Mouse (Mus musculus) lung, adult 18-20 months (tissue): ENCODE measurements at regions not wholly inside any gene's neighbourhood (a gene's known extent, or its start where the extent isn't known, plus 50 kb on each side); places are given as distances from the start of the nearest gene placed in this dataset.
"Not testable (repeated sequence)": the region's sequence is repeated elsewhere in the genome, so short reads cannot be mapped to it uniquely, and the experiment has no call there.

ENCODE experiments used
- DNase-seq, 2 experiments: peaks; one replicate each; pipeline ENCODE4 v3.0.0; 2022; ENCODE audit warnings: mixed read lengths in 2 of 2

DNA sequence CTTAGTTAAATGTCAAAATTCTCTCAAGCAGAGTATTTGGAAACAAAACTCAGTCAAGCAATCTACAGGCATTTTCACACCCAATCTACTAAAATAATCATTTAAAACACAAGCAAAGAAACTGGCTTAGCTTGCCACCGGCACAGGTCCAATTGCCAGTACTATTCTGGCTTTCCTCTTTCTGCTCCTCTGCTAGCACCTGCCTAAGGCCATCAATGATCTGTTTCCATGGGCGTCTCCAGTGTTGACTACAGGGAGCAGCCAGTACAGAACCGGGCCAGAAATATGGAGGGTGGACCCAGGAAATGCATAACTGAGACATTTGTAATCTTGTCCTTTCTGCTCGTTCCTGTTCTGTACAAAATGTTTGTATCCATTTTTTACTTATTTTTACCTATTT, 96.4 kb upstream of the C6 start:
- DNase-seq = no peak

DNA sequence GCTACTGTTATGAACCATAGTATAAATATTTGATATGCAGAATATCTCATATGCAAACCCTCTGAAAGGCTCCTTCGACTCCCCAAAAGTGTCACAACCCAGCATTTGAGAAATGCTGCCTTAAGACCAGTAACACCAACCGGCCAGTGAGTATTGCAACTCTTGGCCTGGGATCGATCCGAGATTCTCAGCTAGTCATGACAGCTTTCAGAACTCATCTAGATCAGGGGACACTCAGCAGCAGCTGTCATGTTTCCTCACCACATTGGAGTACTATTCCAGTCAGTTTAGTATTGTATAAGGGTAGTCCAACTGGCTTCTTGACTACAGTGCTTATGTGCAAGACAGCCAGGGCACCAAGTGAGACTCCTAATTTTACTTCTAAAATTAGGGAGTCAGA, 85.3 kb upstream of the C6 start:
- DNase-seq = peak; percentile 34 to 51

- no peak for DNase-seq
These were observed 84.1 kb upstream of the C6 start for GRCm38 (mm10) chr15:4642859-4643258.

DNA sequence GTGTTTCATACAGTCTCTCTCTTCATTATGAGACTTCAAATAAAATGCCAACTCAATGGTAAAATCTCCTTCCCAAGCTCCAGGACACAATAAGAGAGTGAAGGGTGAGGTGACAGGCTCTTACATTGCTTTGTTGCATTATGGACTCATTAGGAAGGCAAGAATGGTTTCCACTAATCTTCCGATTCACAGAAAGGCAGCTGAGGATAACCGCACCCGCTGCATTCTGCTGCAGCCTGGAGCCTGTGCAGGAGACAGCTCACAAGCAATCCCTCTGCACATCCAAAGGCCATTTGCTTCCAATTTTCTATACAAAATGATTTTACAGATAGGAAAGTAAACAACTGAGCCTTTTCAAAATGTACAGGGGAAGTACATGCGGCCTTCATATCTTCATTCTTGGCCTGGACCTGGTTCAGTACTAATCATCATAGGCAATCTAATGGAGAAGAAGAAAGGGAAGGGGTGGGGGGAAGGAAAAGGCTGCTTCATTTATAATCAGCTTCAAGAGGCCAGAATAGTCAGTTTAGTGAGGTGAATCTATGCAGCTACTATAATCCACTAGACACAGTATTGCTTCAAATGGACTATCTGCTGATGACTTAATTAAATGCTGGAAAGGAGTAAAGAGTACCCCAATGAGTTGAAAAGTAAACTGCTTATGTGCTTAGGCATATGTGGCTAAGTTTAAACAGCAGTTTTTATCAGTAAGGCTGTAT, 82.9 kb upstream of the C6 start:
- no peak for DNase-seq

DNA sequence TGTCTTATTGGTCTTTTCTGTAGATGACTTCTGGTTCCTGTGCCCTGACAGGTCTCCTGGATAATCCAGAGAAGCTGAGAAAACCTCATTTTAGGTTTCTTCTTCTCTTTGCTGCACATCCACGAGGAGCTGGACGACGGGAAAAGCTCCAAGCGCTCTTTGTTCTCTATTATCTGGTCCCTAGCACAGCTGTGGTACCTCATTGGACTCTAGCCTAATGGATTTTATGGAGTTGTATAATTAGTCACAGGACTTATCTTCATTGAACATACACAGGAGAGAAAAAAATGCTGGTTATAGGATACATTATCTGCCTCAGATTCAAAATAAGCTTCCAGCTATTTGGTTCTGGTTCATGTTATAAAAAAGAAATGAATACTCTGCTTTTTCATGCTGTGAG, 78.3 kb upstream of the C6 start:
- DNase-seq = no peak

DNA sequence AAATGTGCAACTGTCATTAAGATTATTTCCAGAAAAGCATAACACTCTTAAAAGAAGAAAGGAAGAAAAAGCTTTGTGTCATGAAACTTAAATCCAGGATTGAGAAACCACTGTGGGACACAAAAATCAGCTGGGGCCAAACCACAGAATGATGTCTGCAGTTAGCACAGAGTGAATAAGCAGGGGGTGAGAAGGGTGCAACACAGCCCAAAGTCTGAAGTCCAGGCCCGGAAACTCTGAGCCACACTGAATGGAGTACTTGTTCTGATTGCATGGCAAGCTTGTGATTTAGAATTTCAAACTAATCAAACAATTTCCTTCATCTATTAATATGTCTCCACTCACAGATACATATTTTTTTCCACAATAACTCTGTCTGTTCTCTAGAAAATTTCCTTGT, 73.3 kb upstream of the C6 start:
- DNase-seq = peak in 1 of 2 experiments; percentile 11

DNA sequence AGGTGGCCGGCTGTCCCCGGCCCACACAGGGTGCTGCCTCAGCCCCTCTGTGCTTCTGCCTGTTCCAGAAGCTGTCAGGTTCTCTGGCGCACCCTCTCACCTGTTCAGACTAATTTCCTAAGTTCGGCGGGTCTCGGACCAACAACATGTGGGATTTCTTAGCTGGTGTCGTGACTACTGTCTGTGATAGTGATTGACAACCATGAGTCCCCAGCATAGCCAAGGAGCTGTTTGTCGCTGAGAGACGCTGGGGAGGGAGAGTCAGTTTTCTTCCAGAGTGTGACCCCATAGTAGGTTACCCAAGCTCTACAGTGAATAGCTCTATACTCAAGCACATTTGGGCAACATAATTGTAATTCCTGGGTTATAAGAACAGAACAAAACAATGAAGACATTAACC, 54.1 kb upstream of the C6 start:
- not testable (repeated sequence) for DNase-seq
